Mouse (Mus musculus) embryo, embryonic 11 days (tissue): ENCODE measurements around the gene Fam76a.

Experiments used
- DNase-seq: peaks from one replicate; pipeline ENCODE4 v3.0.0-alpha.2; 2015

The Fam76a gene

GRCm38 (mm10) chr4:132922558-132923008 is at the start of gene Fam76a:
Gene Fam76a, minus strand, starts transcription at chr4:132922558.
- DNase-seq, result peak; percentile 100

GRCm38 (mm10) chr4:132972101-132972500 is 49.7 kb upstream of the Fam76a start:
- DNase-seq, result no peak

DNA sequence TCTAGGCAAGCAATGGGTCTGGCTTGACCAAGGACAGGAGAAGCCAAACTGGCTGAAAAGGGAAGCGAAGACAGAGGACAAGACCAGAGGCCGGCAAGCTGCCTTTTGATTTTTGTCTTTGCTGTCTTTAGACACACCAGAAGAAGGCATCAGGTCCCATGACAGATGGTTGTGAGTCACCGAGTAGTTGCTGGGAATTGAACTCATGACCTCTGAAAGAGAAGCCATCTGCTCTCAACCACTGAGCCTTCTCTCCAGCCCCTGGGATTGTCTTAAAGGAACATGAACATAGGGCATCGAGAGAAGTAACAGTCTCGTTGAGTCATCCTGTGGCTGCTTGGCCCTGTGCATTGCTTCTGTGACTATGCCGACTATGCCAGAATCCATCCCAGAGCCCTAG is 49.2 kb upstream of the Fam76a start:
- no peak for DNase-seq

DNA sequence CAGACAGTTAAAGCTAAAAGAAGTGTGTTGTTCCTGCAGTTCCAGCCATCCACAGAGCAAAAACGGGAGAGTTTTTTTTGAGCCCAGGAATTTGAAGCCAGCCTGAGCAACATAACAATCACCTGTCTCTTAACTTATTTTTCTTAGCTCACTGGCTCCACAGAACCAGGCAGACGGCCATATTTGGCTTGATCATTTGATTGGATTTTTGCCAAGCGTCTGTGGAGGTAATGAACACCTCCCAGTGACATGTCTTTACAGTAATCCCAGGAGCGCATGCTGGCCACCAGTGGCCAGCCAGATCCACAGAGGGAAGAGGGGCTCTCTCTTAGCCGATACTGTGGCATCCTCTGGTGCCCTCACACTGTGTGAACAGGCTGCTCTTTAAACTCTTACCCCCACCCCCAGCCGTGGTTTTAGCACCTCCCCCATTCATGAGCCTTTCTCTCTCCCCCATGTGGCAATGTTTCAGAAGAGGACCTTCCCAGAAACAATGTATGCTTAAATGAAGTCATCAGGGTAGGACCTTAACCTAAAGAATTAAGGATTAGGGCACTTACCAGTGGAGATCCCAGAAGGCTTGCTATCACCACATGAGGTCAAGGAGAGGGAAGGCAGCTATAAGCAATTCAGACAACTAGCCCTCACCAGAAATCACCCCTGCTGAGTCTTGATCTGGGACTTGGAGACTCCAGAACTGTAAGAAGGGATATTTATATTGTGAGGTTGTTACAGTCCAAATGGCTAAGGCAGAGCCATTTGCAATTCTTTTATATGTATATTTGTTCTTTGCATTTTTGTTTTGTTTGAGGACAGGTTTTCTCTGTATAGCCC is 46.0 kb upstream of the Fam76a start:
- DNase-seq, result no peak

GRCm38 (mm10) chr4:132964473-132964872 is 42.1 kb upstream of the Fam76a start:
- DNase-seq, result no peak

DNA sequence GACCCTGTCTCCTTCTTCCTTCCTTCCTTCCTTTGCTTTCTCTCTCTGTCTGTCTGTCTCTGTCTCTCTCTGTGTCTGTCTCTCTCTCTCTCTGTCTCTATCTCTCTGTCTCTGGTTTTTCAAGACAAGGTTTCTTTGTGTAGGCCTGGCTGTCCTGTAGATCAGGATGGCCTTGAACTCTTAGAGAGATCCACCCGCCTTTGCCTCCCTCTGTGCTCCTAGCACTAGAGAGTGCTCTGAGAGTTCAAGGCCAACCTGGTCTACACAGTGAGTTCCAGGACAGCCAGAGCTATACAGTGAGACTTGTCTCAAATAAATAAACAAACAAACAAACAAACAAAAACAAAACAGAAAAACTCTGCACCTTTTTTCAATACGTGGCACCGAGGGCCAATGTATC is 41.7 kb upstream of the Fam76a start:
- DNase-seq, result no peak

DNA sequence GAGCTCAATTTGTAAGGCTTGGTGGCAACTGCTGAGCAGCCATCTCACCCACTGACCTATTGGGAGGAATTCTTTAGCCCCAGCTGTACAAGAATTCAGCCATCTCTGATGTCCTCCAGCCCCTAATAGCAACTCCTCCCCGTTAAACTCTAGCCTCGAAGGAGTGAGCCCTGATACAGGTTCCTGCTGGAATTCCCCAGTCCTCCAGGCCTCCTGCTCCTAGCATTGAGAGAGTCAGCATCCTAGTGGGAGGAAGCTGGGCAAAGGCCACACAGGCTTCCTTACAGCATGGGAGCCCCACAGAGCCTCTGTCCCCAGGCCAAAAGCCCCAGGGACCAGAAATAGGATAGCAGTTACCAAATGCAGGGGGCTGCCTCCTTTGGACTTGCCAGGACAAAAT is 41.1 kb upstream of the Fam76a start:
- no peak for DNase-seq

- no peak for DNase-seq
Observed at GRCm38 (mm10) chr4:132962628-132963027, 40.3 kb upstream of the Fam76a start.

DNA sequence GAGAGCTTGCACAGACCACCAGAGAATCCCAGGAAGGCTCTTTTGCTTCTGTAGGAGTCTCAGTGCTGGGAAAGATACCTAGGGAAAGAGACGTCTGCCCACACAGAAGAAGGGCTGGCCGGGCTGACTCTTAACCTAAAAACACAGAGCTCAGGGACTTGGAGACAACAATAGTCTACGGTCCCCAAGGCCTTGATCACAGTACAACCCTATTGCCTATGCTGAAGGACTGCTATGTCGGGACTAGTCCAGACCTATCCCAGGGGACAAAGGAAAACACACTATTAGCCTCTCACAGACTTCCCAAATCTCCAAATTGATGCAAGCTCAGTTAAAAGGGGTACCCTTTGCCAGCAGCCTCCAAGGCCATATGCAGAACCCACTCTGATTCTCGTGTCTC is 39.5 kb upstream of the Fam76a start:
- no peak for DNase-seq

- DNase-seq, result no peak
Observed at GRCm38 (mm10) chr4:132960864-132961639, 38.7 kb upstream of the Fam76a start.

GRCm38 (mm10) chr4:132960313-132960712 is 38.0 kb upstream of the Fam76a start:
- DNase-seq, result no peak

DNA sequence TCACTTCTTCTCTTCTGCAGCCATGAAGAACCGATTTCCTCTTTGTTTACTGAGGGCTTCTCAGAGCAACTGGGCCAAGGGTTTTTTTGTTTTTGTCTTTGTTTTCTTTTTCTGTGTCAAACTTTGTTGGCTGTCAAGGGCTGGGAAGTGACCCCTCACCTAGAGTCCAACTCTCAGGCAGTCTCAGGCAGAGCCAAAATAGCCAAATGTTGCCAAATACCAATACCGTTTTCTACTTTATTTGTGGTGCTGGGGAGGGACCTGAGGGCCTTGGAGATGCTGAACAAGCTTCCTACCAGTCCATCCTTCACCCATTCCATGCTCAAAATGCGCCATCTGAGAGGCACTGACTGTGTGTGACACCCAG is 37.3 kb upstream of the Fam76a start:
- DNase-seq, result no peak

DNA sequence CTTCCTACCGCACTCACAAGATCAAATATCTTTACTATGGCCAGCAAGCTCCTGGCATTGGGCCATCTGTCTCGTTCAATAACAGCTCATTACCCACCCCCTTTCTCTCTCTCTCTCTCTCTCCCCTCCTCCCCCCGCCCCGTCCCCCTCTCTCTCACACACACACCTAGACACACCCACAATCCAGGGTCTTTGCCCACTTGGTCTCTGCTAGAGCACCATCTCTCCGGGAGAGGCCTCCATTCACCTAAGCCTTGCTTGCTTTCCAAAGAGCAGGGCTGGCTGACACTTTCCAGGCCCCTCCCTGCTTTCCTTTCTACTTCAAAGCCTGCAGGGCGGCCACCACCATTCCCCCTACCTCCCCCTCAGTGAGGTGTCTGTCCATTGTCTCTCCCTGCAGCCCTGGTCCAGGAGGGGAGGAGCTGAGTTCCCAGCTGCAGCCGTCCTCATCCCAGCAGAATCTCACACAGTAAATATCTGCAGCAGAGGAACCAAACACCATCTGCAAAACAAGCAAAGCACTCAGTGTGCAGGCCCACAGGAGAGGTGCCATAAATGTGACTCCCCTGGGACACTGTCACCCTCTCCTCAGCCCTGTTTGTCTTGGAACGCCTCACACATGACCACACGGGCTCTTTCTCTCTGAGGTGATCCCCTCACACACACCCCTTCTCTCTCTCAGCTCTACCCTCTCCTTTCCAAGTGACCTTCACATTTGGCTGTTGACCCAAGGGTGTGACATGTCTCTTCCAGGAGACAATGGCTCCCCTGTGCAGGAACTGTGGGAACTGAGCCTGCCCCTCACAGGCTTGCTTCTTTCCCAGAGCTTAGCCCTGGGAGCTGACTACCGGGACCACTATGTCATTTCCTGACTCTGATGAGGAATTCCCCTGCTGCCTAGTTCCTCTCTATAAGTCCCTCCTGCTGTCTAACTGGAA is 36.7 kb upstream of the Fam76a start:
- DNase-seq, result peak; percentile 74

DNA sequence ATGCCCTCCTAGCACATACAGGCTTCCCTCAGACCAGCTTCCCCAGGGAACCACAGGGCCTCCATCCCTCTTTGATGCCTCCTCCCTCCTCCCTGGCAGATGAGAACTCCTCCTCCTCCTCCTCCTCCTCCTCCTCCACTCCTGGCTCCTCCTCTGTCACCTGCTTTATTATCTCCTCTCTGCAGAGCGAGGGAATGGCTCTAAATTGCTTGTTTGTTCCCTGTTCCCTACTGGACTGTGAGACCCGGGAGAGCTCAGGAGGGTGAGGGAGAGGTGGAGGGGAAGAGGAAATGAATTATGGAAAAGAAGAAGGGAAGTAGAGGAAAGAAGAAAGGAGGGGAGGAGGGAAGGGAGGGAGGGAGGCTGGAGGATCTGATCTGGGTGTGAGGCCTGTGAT is 33.0 kb upstream of the Fam76a start:
- no peak for DNase-seq

DNA sequence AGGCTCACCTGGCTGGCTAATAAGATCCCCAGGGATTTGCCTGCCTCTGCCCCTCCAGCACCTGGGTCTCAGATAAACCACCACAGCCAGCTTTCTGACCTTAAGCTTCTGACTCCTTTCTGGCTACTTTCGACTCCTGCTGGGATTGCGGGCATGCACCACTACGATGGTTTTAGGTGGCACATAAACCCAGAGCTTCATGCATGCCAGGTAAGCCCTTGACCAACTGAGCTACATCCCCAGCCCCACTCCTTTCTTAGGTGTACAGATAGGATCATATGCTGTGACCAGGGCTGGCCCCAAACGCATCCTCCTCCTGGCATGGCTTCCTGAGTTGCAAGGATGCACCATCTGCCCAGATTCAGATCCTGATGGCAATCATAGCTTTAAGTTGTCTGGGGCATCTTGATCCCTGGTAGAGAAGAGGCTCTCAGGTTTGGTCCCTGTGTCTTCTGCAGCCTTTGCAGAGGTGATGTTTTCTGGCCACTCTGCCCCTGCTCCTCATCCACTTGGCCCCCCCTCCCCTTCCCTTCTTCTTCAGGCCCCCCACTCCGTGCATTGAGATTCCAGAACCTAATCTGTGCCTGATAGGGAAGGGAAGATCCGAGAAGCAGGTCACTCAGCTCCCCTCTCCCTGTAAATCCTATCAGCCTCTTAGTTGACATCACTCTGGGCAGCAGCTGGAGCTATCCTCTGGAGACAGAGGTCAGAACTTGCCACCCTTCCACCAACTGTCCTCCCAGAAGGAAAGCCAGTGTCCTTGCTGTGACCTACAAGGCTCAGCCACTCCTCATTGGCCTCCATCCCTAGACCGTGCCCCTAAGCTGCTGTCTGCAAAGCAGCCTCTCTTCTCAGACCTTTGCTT is 32.4 kb upstream of the Fam76a start:
- no peak for DNase-seq

GRCm38 (mm10) chr4:132950999-132951398 is 28.6 kb upstream of the Fam76a start:
- DNase-seq, result no peak

- DNase-seq, result peak; percentile 70
Observed at GRCm38 (mm10) chr4:132949882-132950532, 27.6 kb upstream of the Fam76a start.

DNA sequence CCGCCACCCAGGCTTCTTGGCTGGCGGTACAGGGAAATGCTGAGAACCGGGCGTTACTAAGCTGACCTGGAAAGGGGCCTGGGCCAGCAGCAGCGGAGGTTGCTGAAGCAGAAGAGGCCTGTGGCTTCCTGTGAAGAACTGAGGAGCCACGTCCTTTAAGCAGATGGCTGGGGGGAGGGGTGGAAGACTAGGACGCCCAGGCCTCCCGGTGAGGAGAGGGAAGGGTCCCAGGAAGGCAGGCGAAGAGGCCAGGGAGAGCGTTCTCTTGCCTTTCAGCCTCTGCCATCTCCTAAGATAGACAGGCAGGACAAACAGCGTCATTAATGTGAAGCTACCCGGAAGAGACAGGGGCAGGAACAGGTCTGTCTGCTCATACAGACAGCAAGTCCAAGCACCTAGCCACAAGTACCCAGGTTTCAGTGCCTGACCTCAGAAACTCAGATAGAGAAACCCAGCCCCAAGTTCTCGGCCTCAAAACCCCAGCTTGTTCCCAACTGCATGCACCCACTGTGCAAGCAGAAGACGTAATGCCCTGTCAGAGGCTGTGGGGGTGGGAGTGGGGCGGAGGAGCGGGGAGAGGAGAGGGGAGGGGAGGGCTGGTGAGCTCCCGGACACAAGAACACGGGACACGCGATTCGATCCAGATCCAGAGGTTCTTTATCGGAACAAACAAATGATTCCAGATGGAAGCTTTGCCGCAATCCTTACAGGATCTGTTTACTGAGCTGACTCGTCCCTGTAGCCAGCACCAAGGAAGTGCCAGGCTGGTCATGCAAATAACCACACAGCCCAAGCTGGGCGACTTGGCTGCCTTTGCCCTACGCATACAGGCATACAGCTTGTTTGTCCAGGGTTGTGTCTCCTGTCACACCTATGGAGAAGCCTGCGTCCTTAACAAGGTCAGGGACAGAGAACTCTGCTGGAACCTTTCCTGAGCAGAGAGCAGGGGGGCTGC is 24.0 kb upstream of the Fam76a start:
- peak; percentile 81 for DNase-seq

GRCm38 (mm10) chr4:132945261-132946046 is 23.1 kb upstream of the Fam76a start:
- DNase-seq, result peak; percentile 88
